Mouse (Mus musculus) E14TG2a.4 (cell line): ENCODE measurements around the gene Gm12248.

Experiments
- CTCF ChIP-seq: conservative IDR thresholded peaks from 2 replicates; pipeline ENCODE4 v1.5.1; 2014; ENCODE audit warnings: low read length
- POU5F1 ChIP-seq: IDR thresholded peaks from 2 replicates; pipeline ENCODE4 v1.6.1; 2014; ENCODE audit warnings: low read length, borderline replicate concordance

DNA sequence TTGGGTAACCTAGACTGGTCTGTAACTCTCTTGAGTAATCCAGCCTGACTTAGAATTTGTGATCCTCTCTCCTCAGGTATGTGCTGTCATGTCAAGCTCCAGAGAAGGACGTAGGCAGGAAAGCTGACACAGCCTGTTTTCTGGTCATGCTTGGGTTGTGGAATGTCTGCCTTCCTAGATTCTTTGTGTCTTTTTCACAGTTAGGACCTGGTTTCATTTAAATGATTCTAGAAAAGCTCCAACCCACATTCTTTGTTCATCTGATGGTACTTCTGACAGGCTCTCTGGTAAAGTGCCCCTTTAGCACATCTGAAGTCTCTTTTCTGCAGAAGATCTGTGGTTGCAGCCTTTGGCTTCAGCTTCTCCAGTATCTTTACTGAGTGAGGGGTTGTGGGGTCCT, 68.7 kb downstream of the Gm12248 start:
- TF ChIP-seq CTCF = no peak
- TF ChIP-seq POU5F1 = no peak
